Mouse (Mus musculus) MEL (cell line): ENCODE data around the gene C9. TPM values are rescaled to one million over a fixed set of nuclear protein-coding genes. Genes with fewer than 3 reads are reported as not detected.
A peak's percentile ranks its signal among the peaks of the same experiment; 100 is the strongest.

ENCODE experiments used
- DNase-seq: peaks from one replicate; pipeline ENCODE4 v3.0.0; 2011; ENCODE audit warnings: low read depth, low spot score
- H3K27ac ChIP-seq: 2 replicates; pipeline ENCODE4 v1.5.1; 2012; ENCODE audit warnings: low read depth, mild to moderate bottlenecking, control low read depth, low read length, moderate library complexity; ENCODE audit not compliant: control insufficient read depth
- H3K27me3 ChIP-seq, 2 experiments: fragments of 150-350 bp in 1 of 2; sonication (generic) in 1 of 2; 2 replicates each; pipeline ENCODE4 v1.6.1; 2012; ENCODE audit warnings: low read length in 2 of 2, mild to moderate bottlenecking in 2 of 2, improper control_type of control experiment in 1 of 2, moderate library complexity in 1 of 2; ENCODE audit not compliant: insufficient read depth in 2 of 2, control insufficient read depth in 1 of 2
- H3K36me3 ChIP-seq, 2 experiments: 2 replicates each; pipeline ENCODE4 v1.6.1; 2012 to 2014; ENCODE audit warnings: low read length in 2 of 2, improper control_type of control experiment in 1 of 2, inconsistent platforms in 1 of 2, mild to moderate bottlenecking in 1 of 2; ENCODE audit not compliant: insufficient read depth in 2 of 2, control insufficient read depth in 1 of 2
- H3K4me1 ChIP-seq, 2 experiments: fragments of 150-350 bp in 1 of 2; sonication (generic) in 1 of 2; 2 replicates each; pipeline ENCODE4 v1.6.1; 2012; ENCODE audit warnings: low read length in 2 of 2, improper control_type of control experiment in 1 of 2, mild to moderate bottlenecking in 1 of 2; ENCODE audit not compliant: insufficient read depth in 2 of 2, control insufficient read depth in 1 of 2
- H3K4me3 ChIP-seq, 2 experiments: fragments of 150-350 bp in 1 of 2; sonication (generic) in 1 of 2; 2 replicates each; pipeline ENCODE4 v1.5.1; 2012; ENCODE audit warnings: low read depth in 2 of 2, low read length in 2 of 2, mild to moderate bottlenecking in 2 of 2, moderate library complexity in 2 of 2, control low read depth in 1 of 2, improper control_type of control experiment in 1 of 2; ENCODE audit not compliant: control insufficient read depth in 1 of 2, insufficient read depth in 1 of 2
- H3K79me2 ChIP-seq: 2 replicates; pipeline ENCODE4 v1.6.1; 2012; ENCODE audit warnings: mild to moderate bottlenecking, low read length, moderate library complexity; ENCODE audit not compliant: control insufficient read depth, poor library complexity, insufficient read depth
- H3K9ac ChIP-seq: 2 replicates; pipeline ENCODE4 v1.6.1; 2012; ENCODE audit warnings: low read depth, mild to moderate bottlenecking, control low read depth, low read length, moderate library complexity; ENCODE audit not compliant: control insufficient read depth, poor library complexity, severe bottlenecking
- H3K9me3 ChIP-seq: fragments of 150-350 bp; sonication (generic); replicated peaks from 2 replicates; pipeline ENCODE4 v1.6.1; 2012; ENCODE audit warnings: mild to moderate bottlenecking, low read length, improper control_type of control experiment, moderate library complexity; ENCODE audit not compliant: insufficient read depth
- BHLHE40 ChIP-seq: IDR thresholded peaks from 2 replicates; pipeline ENCODE4 v1.6.1; 2012; ENCODE audit warnings: low read depth, mild to moderate bottlenecking, inconsistent platforms, low read length, improper control_type of control experiment, borderline replicate concordance
- CTCF ChIP-seq, 3 experiments: IDR thresholded peaks in 2 of 3; conservative IDR thresholded peaks in 1 of 3; 2 replicates each; pipeline ENCODE4 v1.5.1; 2011 to 2012; ENCODE audit warnings: low read length in 3 of 3, low read depth in 2 of 3, mild to moderate bottlenecking in 2 of 3, improper control_type of control experiment in 1 of 3, inconsistent platforms in 1 of 3, mixed read lengths in 1 of 3, moderate library complexity in 1 of 3; ENCODE audit not compliant: control insufficient read depth in 1 of 3, insufficient read depth in 1 of 3, poor library complexity in 1 of 3, severe bottlenecking in 1 of 3
- E2F4 ChIP-seq: IDR thresholded peaks from 2 replicates; pipeline ENCODE4 v1.6.1; 2011; ENCODE audit warnings: low read depth, low read length, improper control_type of control experiment, borderline replicate concordance
- ELF1 ChIP-seq: IDR thresholded peaks from 2 replicates; pipeline ENCODE4 v1.6.1; 2014; ENCODE audit warnings: low read depth, mild to moderate bottlenecking, inconsistent platforms, low read length, improper control_type of control experiment, moderate library complexity
- EP300 ChIP-seq, 2 experiments: IDR thresholded peaks; 2 replicates each; pipeline ENCODE4 v1.6.1; 2011; ENCODE audit warnings: improper control_type of control experiment in 2 of 2, low read length in 2 of 2, low read depth in 1 of 2, mild to moderate bottlenecking in 1 of 2
- GABPA ChIP-seq: IDR thresholded peaks from 2 replicates; pipeline ENCODE4 v1.6.1; 2012; ENCODE audit warnings: low read depth, mild to moderate bottlenecking, inconsistent platforms, low read length, improper control_type of control experiment, moderate library complexity
- GATA1 ChIP-seq: IDR thresholded peaks from 2 replicates; pipeline ENCODE4 v1.6.1; 2011; ENCODE audit warnings: low read depth, low read length, improper control_type of control experiment
- HCFC1 ChIP-seq: IDR thresholded peaks from 2 replicates; pipeline ENCODE4 v1.6.1; 2012; ENCODE audit warnings: low read depth, mild to moderate bottlenecking, inconsistent platforms, low read length, improper control_type of control experiment, moderate library complexity
- KAT2A ChIP-seq: conservative IDR thresholded peaks from 2 replicates; pipeline ENCODE4 v1.6.1; 2012; ENCODE audit warnings: low read depth, low read length, improper control_type of control experiment, inconsistent platforms
- MAFK ChIP-seq: IDR thresholded peaks from 2 replicates; pipeline ENCODE4 v1.6.1; 2011; ENCODE audit warnings: low read depth, mild to moderate bottlenecking, low read length, improper control_type of control experiment, borderline replicate concordance
- MAX ChIP-seq: IDR thresholded peaks from 2 replicates; pipeline ENCODE4 v1.6.1; 2011; ENCODE audit warnings: low read length, improper control_type of control experiment
- MEF2A ChIP-seq: IDR thresholded peaks from 2 replicates; pipeline ENCODE4 v1.6.1; 2014; ENCODE audit warnings: low read depth, mild to moderate bottlenecking, inconsistent platforms, low read length, improper control_type of control experiment; ENCODE audit not compliant: poor library complexity, insufficient replicate concordance, severe bottlenecking; ENCODE audit errors: extremely low read depth
- MXI1 ChIP-seq: IDR thresholded peaks from 2 replicates; pipeline ENCODE4 v1.6.1; 2011; ENCODE audit warnings: mild to moderate bottlenecking, low read depth, low read length, improper control_type of control experiment
- MYB ChIP-seq: IDR thresholded peaks from 2 replicates; pipeline ENCODE4 v1.6.1; 2011; ENCODE audit warnings: mild to moderate bottlenecking, low read depth, low read length, improper control_type of control experiment
- MYC ChIP-seq: IDR thresholded peaks from 2 replicates; pipeline ENCODE4 v1.6.1; 2011; ENCODE audit warnings: low read depth, mild to moderate bottlenecking, low read length, improper control_type of control experiment, moderate library complexity
- NELFE ChIP-seq: IDR thresholded peaks from 2 replicates; pipeline ENCODE4 v1.6.1; 2011; ENCODE audit warnings: low read depth, low read length, improper control_type of control experiment
- NRF1 ChIP-seq: IDR thresholded peaks from 2 replicates; pipeline ENCODE4 v1.6.1; 2014; ENCODE audit warnings: low read depth, mild to moderate bottlenecking, inconsistent platforms, low read length, improper control_type of control experiment, moderate library complexity; ENCODE audit not compliant: poor library complexity, insufficient read depth, severe bottlenecking
- POLR2A ChIP-seq, 2 experiments: IDR thresholded peaks; 2 replicates each; pipeline ENCODE4 v1.6.1; 2011 to 2012; ENCODE audit warnings: low read length in 2 of 2, mild to moderate bottlenecking in 2 of 2, control low read depth in 1 of 2, improper control_type of control experiment in 1 of 2, low read depth in 1 of 2, moderate library complexity in 1 of 2; ENCODE audit not compliant: control insufficient read depth in 1 of 2, insufficient read depth in 1 of 2, poor library complexity in 1 of 2
- RAD21 ChIP-seq: IDR thresholded peaks from 2 replicates; pipeline ENCODE4 v1.6.1; 2011; ENCODE audit warnings: mild to moderate bottlenecking, low read depth, low read length, improper control_type of control experiment
- RCOR1 ChIP-seq: IDR thresholded peaks from 2 replicates; pipeline ENCODE4 v1.6.1; 2012; ENCODE audit warnings: low read depth, mild to moderate bottlenecking, inconsistent platforms, low read length, improper control_type of control experiment
- SIN3A ChIP-seq: IDR thresholded peaks from 2 replicates; pipeline ENCODE4 v1.6.1; 2012; ENCODE audit warnings: low read length, improper control_type of control experiment, inconsistent platforms
- SMC3 ChIP-seq: IDR thresholded peaks from 2 replicates; pipeline ENCODE4 v1.6.1; 2011; ENCODE audit warnings: low read depth, low read length, improper control_type of control experiment
- TAL1 ChIP-seq: IDR thresholded peaks from 2 replicates; pipeline ENCODE4 v1.6.1; 2012; ENCODE audit warnings: mild to moderate bottlenecking, inconsistent platforms, low read length, moderate library complexity, mixed read lengths
- UBTF ChIP-seq: IDR thresholded peaks from 2 replicates; pipeline ENCODE4 v1.6.1; 2012; ENCODE audit warnings: low read depth, mild to moderate bottlenecking, inconsistent platforms, low read length, improper control_type of control experiment, moderate library complexity, borderline replicate concordance; ENCODE audit not compliant: insufficient read depth
- USF1 ChIP-seq: IDR thresholded peaks from 2 replicates; pipeline ENCODE4 v1.6.1; 2014; ENCODE audit warnings: low read depth, mild to moderate bottlenecking, inconsistent platforms, low read length, improper control_type of control experiment, moderate library complexity
- USF2 ChIP-seq, 2 experiments: IDR thresholded peaks; 2 replicates each; pipeline ENCODE4 v1.6.1; 2011 to 2012; ENCODE audit warnings: improper control_type of control experiment in 2 of 2, low read length in 2 of 2, borderline replicate concordance in 1 of 2, inconsistent platforms in 1 of 2, low read depth in 1 of 2, mild to moderate bottlenecking in 1 of 2; ENCODE audit not compliant: insufficient read depth in 1 of 2
- ZC3H11A ChIP-seq: IDR thresholded peaks from 2 replicates; pipeline ENCODE4 v1.6.1; 2012; ENCODE audit warnings: low read depth, mild to moderate bottlenecking, inconsistent platforms, low read length, improper control_type of control experiment
- ZKSCAN1 ChIP-seq: IDR thresholded peaks from 2 replicates; pipeline ENCODE4 v1.6.1; 2012; ENCODE audit warnings: low read depth, mild to moderate bottlenecking, inconsistent platforms, low read length, improper control_type of control experiment, moderate library complexity
- ZNF384 ChIP-seq: IDR thresholded peaks from 2 replicates; pipeline ENCODE4 v1.6.1; 2012; ENCODE audit warnings: low read depth, mild to moderate bottlenecking, inconsistent platforms, low read length, improper control_type of control experiment
- polyA plus RNA-seq, 2 experiments: library from polyadenylated mRNA; stranded (reverse) in 1 of 2; unstranded in 1 of 2; fragments of >175 nt in 1 of 2; fragments of >200 nt in 1 of 2; gene quantifications; 2 replicates each; pipeline versions ENCODE4 v1.2.1 to v1.2.4; 2012; ENCODE audit warnings: low replicate concordance in 2 of 2, low read depth in 1 of 2; ENCODE audit not compliant: insufficient read length in 2 of 2, insufficient read depth in 1 of 2, missing spikeins in 1 of 2
- total RNA-seq: library from RNA; depleted of rRNA; stranded (reverse); fragments of 300-350 nt; gene quantifications from 2 replicates; pipeline ENCODE4 v1.2.3, GENCODE M21; 2012

The C9 gene
- total and polyA plus RNA-seq, 3 experiments = not detected

- no peak for TF ChIP-seq GABPA
- no peak for TF ChIP-seq USF1
- TF ChIP-seq EP300 (IDR thresholded peaks at IDR 0.05; ENCODE audit: low read depth in 1 of 2, low read length in 2 of 2) = peak; percentile 76 to 90
- no peak for TF ChIP-seq USF2 (IDR thresholded peaks at IDR 0.05; ENCODE audit: borderline replicate concordance in 1 of 2, insufficient read depth in 1 of 2, low read depth in 1 of 2, low read length in 2 of 2)
- peak; percentile 11; the same call in 1 of the 2 replicates for TF ChIP-seq MYC
- 0 out of 2 replicates have a peak, but pooled peaks have one; percentile 20 for TF ChIP-seq MAX
- TF ChIP-seq E2F4 = no peak
- peak; percentile 92 for TF ChIP-seq GATA1
- peak; percentile 81 for TF ChIP-seq SIN3A
- TF ChIP-seq ZNF384 = peak; percentile 32
- TF ChIP-seq HCFC1 = peak; percentile 71
- TF ChIP-seq MXI1 = peak; percentile 62; the same call in 1 of the 2 replicates
- TF ChIP-seq RAD21 = no peak
- no peak for TF ChIP-seq NRF1
- TF ChIP-seq NELFE = 0 out of 2 replicates have a peak, but pooled peaks have one; percentile 23
- 0 out of 2 replicates have a peak, but pooled peaks have one; percentile 23 for TF ChIP-seq MAFK
- peak; percentile 39; the same call in 1 of the 2 replicates for TF ChIP-seq ELF1
- TF ChIP-seq CTCF (IDR thresholded peaks at IDR 0.05 in 2 of 3, conservative IDR thresholded peaks at IDR 0.05 in 1 of 3; ENCODE audit: control insufficient read depth in 1 of 3, insufficient read depth in 1 of 3, low read depth in 2 of 3, low read length in 3 of 3, poor library complexity in 1 of 3, severe bottlenecking in 1 of 3) = no peak
- TF ChIP-seq, all 39 proteins: peak for 20
Measured at GRCm38 (mm10) chr15:6520505-6521155, 75.5 kb downstream of the C9 start (continued).

GRCm38 (mm10) chr15:6522653-6523167 is 77.6 kb downstream of the C9 start, which contains the start of gene Fyb:
Gene Fyb (plus strand): TSS chr15:6522853.
- peaks cover 22 to 28% of the 10 kb centered on the region in 2 experiments for H3K4me1 ChIP-seq
- peak within 1 kb of the TSS; percentile 84 for H3K27ac ChIP-seq
- peaks cover 3% of the 10 kb centered on the region for H3K79me2 ChIP-seq
- peak within 1 kb of the TSS; percentile 54 for H3K9ac ChIP-seq
- H3K36me3 ChIP-seq = peaks cover 0 to 42% of the 10 kb centered on the region in 2 experiments; a peak in 2 of 4 replicates
- H3K4me3 ChIP-seq = peak within 1 kb of the TSS; percentile 46 to 54
- H3K27me3 ChIP-seq = no peaks in the 10 kb centered on the region
- no peaks in the 10 kb centered on the region for H3K9me3 ChIP-seq
- peak; percentile 93 for DNase-seq
- peak; percentile 84 for TF ChIP-seq MYC
- TF ChIP-seq ZC3H11A = no peak
- TF ChIP-seq RCOR1 = peak; percentile 74
- no peak for TF ChIP-seq UBTF
- no peak for TF ChIP-seq MEF2A
- 0 out of 2 replicates have a peak, but pooled peaks have one; percentile 13 for TF ChIP-seq USF1
- no peak for TF ChIP-seq ZKSCAN1
- 0 out of 2 replicates have a peak, but pooled peaks have one; percentile 41 for TF ChIP-seq KAT2A
- TF ChIP-seq POLR2A (IDR thresholded peaks at IDR 0.05; ENCODE audit: control insufficient read depth in 1 of 2, insufficient read depth in 1 of 2, low read depth in 1 of 2, low read length in 2 of 2, poor library complexity in 1 of 2) = peak; percentile 46 to 79; a peak in 3 of 4 replicates
- no peak for TF ChIP-seq SMC3
- TF ChIP-seq HCFC1 = peak; percentile 76
- peak; percentile 80 for TF ChIP-seq MXI1
- TF ChIP-seq GABPA = no peak
- TF ChIP-seq NRF1 = no peak
- TF ChIP-seq BHLHE40 = peak; percentile 56; the same call in 1 of the 2 replicates
- peak; percentile 88 for TF ChIP-seq SIN3A
- TF ChIP-seq MYB = peak; percentile 45; the same call in 1 of the 2 replicates
- peak; percentile 92 to 93 for TF ChIP-seq EP300 (IDR thresholded peaks at IDR 0.05; ENCODE audit: low read depth in 1 of 2, low read length in 2 of 2)
- peak; percentile 68 for TF ChIP-seq NELFE
- TF ChIP-seq TAL1 = peak; percentile 78
- TF ChIP-seq MAFK = no peak; the same call in 1 of the 2 replicates
- TF ChIP-seq ZNF384 = 0 out of 2 replicates have a peak, but pooled peaks have one; percentile 24
- TF ChIP-seq CTCF (IDR thresholded peaks at IDR 0.05 in 2 of 3, conservative IDR thresholded peaks at IDR 0.05 in 1 of 3; ENCODE audit: control insufficient read depth in 1 of 3, insufficient read depth in 1 of 3, low read depth in 2 of 3, low read length in 3 of 3, poor library complexity in 1 of 3, severe bottlenecking in 1 of 3) = no peak
